Mouse (Mus musculus) cerebellum, adult 9-11 months (tissue): ENCODE data around the gene Zfyve26.
"Not testable (repeated sequence)": the region's sequence is repeated elsewhere in the genome, so short reads cannot be mapped to it uniquely, and the experiment has no call there.

ENCODE experiments used
- DNase-seq: peaks from one replicate; pipeline ENCODE4 v3.0.0; 2022

Zfyve26 gene

GRCm38 (mm10) chr12:79254975-79255374 is 41.1 kb downstream of the Zfyve26 start:
- no peak for DNase-seq

- no peak for DNase-seq
These were observed 42.6 kb downstream of the Zfyve26 start for GRCm38 (mm10) chr12:79253294-79254053.

- DNase-seq = no peak
These were observed 48.0 kb downstream of the Zfyve26 start for GRCm38 (mm10) chr12:79248110-79248509.

GRCm38 (mm10) chr12:79242921-79243320 is 53.2 kb downstream of the Zfyve26 start:
- no peak for DNase-seq

GRCm38 (mm10) chr12:79241985-79242384 is 54.1 kb downstream of the Zfyve26 start:
- DNase-seq = no peak

- DNase-seq = no peak
These were observed 60.5 kb downstream of the Zfyve26 start for GRCm38 (mm10) chr12:79235485-79236080.

GRCm38 (mm10) chr12:79217511-79217910 is 78.6 kb downstream of the Zfyve26 start:
- DNase-seq = no peak

GRCm38 (mm10) chr12:79211447-79211846 is 84.7 kb downstream of the Zfyve26 start:
- DNase-seq = no peak

GRCm38 (mm10) chr12:79208703-79209464 is 87.2 kb downstream of the Zfyve26 start, which contains the start of gene Rdh12:
Rdh12 (plus strand) TSS chr12:79208914.
- peak; percentile 55 for DNase-seq

- no peak for DNase-seq
These were observed 94.2 kb downstream of the Zfyve26 start for GRCm38 (mm10) chr12:79201882-79202281.

- no peak for DNase-seq
These were observed 99.0 kb downstream of the Zfyve26 start for GRCm38 (mm10) chr12:79197105-79197504.

GRCm38 (mm10) chr12:79193441-79193840 is 102.7 kb downstream of the Zfyve26 start:
- DNase-seq = peak; percentile 52

- DNase-seq = no peak
These were observed 103.9 kb downstream of the Zfyve26 start, which contains the start of gene Rdh11 for GRCm38 (mm10) chr12:79192193-79192592. Rdh11 (minus strand) TSS chr12:79192293.

- peak; percentile 69 for DNase-seq
These were observed 104.4 kb downstream of the Zfyve26 start for GRCm38 (mm10) chr12:79191701-79192100.

- peak; percentile 79 for DNase-seq
These were observed 105.0 kb downstream of the Zfyve26 start for GRCm38 (mm10) chr12:79190931-79191673.

- DNase-seq = not testable (repeated sequence)
These were observed 110.9 kb downstream of the Zfyve26 start for GRCm38 (mm10) chr12:79185160-79185559.
